Mouse (Mus musculus) limb, embryonic 12.5 days (tissue): Measurements from ENCODE around the gene Olfr509. TPM values are rescaled to one million over a fixed set of nuclear protein-coding genes. Genes with fewer than 3 reads are reported as not detected.
"Not testable (repeated sequence)": the region's sequence is repeated elsewhere in the genome, so short reads cannot be mapped to it uniquely, and the experiment has no call there.

Source experiments
- ATAC-seq: fragments of 200-750 bp; cut with Nextera tagmentation; 2 replicates; pipeline ENCODE4 v1.8.0; 2017; ENCODE audit warnings: low read depth, moderate TSS enrichment; ENCODE audit not compliant: insufficient number of reproducible peaks, insufficient read depth, low FRiP score, low TSS enrichment
- H3K27ac ChIP-seq: fragments of 300-500 bp; sonication (generic); 2 replicates; pipeline ENCODE4 v1.5.1; 2016; ENCODE audit warnings: mild to moderate bottlenecking, moderate library complexity
- H3K27me3 ChIP-seq: fragments of 300-500 bp; sonication (generic); 2 replicates; pipeline ENCODE4 v1.6.1; 2016; ENCODE audit warnings: mild to moderate bottlenecking, moderate library complexity
- H3K36me3 ChIP-seq: fragments of 300-500 bp; sonication (generic); 2 replicates; pipeline ENCODE4 v1.6.1; 2016; ENCODE audit warnings: mild to moderate bottlenecking, moderate library complexity
- H3K4me1 ChIP-seq: fragments of 300-500 bp; sonication (generic); replicated peaks from 2 replicates; pipeline ENCODE4 v1.6.1; 2016
- H3K4me2 ChIP-seq: fragments of 300-500 bp; sonication (generic); 2 replicates; pipeline ENCODE4 v1.6.1; 2016; ENCODE audit warnings: mild to moderate bottlenecking, moderate library complexity
- H3K4me3 ChIP-seq: fragments of 300-500 bp; sonication (generic); replicated peaks from 2 replicates; pipeline ENCODE4 v1.5.1; 2016; ENCODE audit warnings: mild to moderate bottlenecking
- H3K9ac ChIP-seq: fragments of 300-500 bp; sonication (generic); replicated peaks from 2 replicates; pipeline ENCODE4 v1.6.1; 2016; ENCODE audit warnings: mild to moderate bottlenecking, moderate library complexity
- H3K9me3 ChIP-seq: fragments of 300-500 bp; sonication (generic); 2 replicates; pipeline ENCODE4 v1.6.1; 2016; ENCODE audit warnings: mild to moderate bottlenecking, moderate library complexity
- whole genome bisulfite sequencing: fragments of 180-500 bp; shearing (Covaris S2); methylation state at CpG from one replicate; pipeline ENCODE4 v1.1.7; 2016; 5-methylcytosine and 5-hydroxymethylcytosine counted together
- polyA plus RNA-seq: library from polyadenylated mRNA; unstranded; fragments of >200 nt; fragmentation: Nextera tagmentation; extraction: Ambion mirVana; gene quantifications from 2 replicates; pipeline ENCODE4 v1.2.1, GENCODE M21; 2016

Gene Olfr509
- polyA plus RNA-seq: not detected in 2 replicates

DNA sequence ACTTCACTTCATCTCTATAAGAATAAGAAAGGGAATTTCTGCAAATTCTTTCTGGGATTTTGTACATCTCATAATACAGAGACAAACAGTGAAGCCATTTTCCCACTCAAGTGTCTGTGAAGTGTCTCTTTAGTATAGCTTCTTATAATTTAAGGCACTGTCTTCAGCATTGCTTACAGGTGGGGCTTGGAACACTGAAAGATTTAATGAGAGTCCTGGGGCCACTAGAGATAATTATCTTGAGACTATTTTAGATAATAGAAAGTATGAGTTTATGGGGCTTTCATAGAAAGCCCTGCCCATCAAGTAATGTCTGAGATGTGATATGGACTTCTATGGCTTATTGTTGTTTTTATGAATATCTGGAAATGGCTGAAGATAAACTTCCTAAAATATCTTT is at the start of gene Olfr509:
Olfr509 (minus strand) TSS at position 101 of the 400 bp plus-strand sequence.
- H3K4me2 ChIP-seq: no peak within 1 kb of the TSS
- no peak within 1 kb of the TSS for H3K27ac ChIP-seq
- no peak for ATAC-seq
- H3K4me1 ChIP-seq: no peaks in the 10 kb centered on the region
- H3K9ac ChIP-seq: no peak within 1 kb of the TSS
- no peaks in the 10 kb centered on the region for H3K27me3 ChIP-seq
- no peak within 1 kb of the TSS for H3K4me3 ChIP-seq
- H3K36me3 ChIP-seq: no peaks in the 10 kb centered on the region
- H3K9me3 ChIP-seq: peaks cover 3% of the 10 kb centered on the region; the same call in 1 of the 2 replicates

DNA sequence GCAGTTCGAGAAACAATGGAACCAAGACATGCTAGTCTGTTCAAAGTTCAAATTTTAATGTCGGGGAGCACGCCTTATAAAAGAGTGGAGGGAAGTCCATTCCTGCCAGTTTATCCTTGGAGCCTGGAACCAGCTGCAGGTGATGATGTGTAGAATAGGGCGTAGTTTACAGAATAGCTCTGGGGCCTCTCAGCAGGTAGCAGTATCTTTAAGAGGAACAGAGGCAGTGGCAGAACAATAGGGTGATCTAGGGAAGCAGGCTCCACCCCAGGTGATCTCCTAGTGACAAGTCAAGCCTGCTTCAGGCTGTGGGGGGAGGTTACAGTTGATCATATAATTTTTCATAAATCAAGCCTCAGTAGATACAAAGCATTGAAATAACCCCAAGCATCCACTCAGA is 27.2 kb upstream of the Olfr509 start:
- Histone ChIP-seq H3K27me3 (no peaks in the 10 kb centered on the region), H3K4me3 (no peak overlapping the region), H3K4me2 (no peak overlapping the region), H3K9ac (no peak overlapping the region), H3K9me3 (peaks cover 12% of the 10 kb centered on the region; the same call in 1 of the 2 replicates), H3K4me1 (no peaks in the 10 kb centered on the region), H3K27ac (no peak overlapping the region), H3K36me3 (no peaks in the 10 kb centered on the region)
- WGBS: 88% methylated on average over 4 of the region's 4 CpGs
- no peak for ATAC-seq

- H3K27me3 ChIP-seq: no peaks in the 10 kb centered on the region
- no peaks in the 10 kb centered on the region for H3K36me3 ChIP-seq
- no peak overlapping the region for H3K4me3 ChIP-seq
- no peak for ATAC-seq
- 59% methylated on average over 1 of the region's 1 CpGs for WGBS
- H3K9me3 ChIP-seq: peaks cover 7% of the 10 kb centered on the region; the same call in 1 of the 2 replicates
- no peak overlapping the region for H3K9ac ChIP-seq
- H3K4me1 ChIP-seq: no peaks in the 10 kb centered on the region
- H3K27ac ChIP-seq: no peak overlapping the region
- no peak overlapping the region for H3K4me2 ChIP-seq
These were observed 19.4 kb upstream of the Olfr509 start for GRCm38 (mm10) chr7:108671058-108671457.

DNA sequence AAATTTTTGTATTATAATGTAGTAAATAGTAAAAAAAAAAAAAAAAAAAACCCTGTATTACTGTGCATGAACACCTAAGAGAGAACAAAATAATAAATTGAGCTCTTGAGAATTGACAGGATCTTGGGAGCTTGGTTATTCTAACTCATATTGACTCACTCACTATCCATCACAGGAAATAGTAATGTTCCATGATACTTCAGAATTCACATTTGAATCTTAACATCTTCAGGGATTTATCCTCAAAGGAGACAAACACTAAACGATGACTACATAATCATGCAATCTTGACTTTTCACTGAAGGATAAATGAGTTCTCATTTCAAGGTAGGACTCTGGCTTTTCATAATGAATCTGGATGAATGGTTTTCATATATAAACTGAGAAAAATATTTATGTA is 14.4 kb upstream of the Olfr509 start, which contains the start of gene Olfr510:
Olfr510 (plus strand) TSS at position 301 of the 400 bp plus-strand sequence.
- no peak within 1 kb of the TSS for H3K4me2 ChIP-seq
- H3K9me3 ChIP-seq: no peaks in the 10 kb centered on the region
- H3K9ac ChIP-seq: no peak within 1 kb of the TSS
- no peak for ATAC-seq
- no peaks in the 10 kb centered on the region for H3K27me3 ChIP-seq
- no peaks in the 10 kb centered on the region for H3K36me3 ChIP-seq
- no peak within 1 kb of the TSS for H3K4me3 ChIP-seq
- WGBS: 90% methylated on average over 1 of the region's 1 CpGs
- H3K4me1 ChIP-seq: no peaks in the 10 kb centered on the region
- no peak within 1 kb of the TSS for H3K27ac ChIP-seq

DNA sequence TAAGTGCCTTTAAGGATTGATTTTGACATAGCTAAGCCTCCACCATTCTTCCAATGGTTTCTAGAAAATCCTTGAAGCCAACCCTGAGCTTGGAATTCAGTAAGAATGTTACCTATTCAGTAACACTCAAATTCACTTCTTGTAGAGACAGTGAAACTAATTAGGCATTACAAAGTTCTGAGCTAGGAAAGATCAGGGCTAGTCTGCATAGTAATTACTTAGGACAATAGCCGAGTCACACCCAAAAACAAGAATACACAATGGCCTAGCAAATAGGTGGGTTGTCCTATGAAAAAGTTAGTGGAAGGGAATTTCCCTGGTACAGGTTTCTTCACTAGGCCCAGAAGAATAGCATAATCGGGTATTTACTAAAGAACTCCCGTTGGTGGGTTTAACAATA is 10.7 kb upstream of the Olfr509 start:
- no peaks in the 10 kb centered on the region for H3K36me3 ChIP-seq
- H3K9me3 ChIP-seq: 0 out of 2 replicates have a peak, but pooled peaks cover under 1% of the 10 kb centered on the region
- no peak overlapping the region for H3K4me3 ChIP-seq
- 91% methylated on average over 3 of the region's 3 CpGs for WGBS
- no peak overlapping the region for H3K4me2 ChIP-seq
- H3K9ac ChIP-seq: no peak overlapping the region
- no peaks in the 10 kb centered on the region for H3K4me1 ChIP-seq
- H3K27me3 ChIP-seq: no peaks in the 10 kb centered on the region
- no peak overlapping the region for H3K27ac ChIP-seq
- ATAC-seq: no peak

- Histone ChIP-seq H3K9ac (no peak within 1 kb of the TSS), H3K36me3 (no peaks in the 10 kb centered on the region), H3K9me3 (no peaks in the 10 kb centered on the region), H3K4me3 (no peak within 1 kb of the TSS), H3K27me3 (no peaks in the 10 kb centered on the region), H3K4me2 (no peak within 1 kb of the TSS), H3K27ac (no peak within 1 kb of the TSS), H3K4me1 (no peaks in the 10 kb centered on the region)
- no peak for ATAC-seq
- WGBS: 78% methylated on average over 3 of the region's 3 CpGs
These were observed 22.0 kb downstream of the Olfr509 start, which contains the start of gene Olfr508 for GRCm38 (mm10) chr7:108629694-108630093. Gene Olfr508 (plus strand): TSS chr7:108629994.

DNA sequence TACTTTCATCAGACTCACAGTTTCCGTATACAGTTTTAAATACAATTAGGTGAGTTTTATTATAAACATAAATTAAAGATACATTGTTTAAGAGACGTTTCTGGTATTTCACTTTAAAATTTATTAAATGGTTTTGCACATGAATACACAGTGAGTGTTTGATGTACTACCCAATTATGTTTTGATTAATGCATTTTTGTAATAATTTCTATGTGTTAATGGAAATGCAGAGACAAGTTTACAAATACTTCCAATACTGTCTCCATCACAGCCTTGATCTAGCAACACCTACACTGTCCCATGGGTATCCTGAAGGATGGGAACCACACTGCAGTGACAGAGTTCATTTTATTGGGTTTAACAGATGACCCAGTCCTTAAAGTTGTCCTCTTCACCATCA is 30.2 kb downstream of the Olfr509 start, which contains the start of gene Olfr507:
Olfr507 (plus strand) TSS at position 301 of the 400 bp plus-strand sequence.
- H3K9ac ChIP-seq: no peak within 1 kb of the TSS
- no peak within 1 kb of the TSS for H3K4me3 ChIP-seq
- H3K4me1 ChIP-seq: no peaks in the 10 kb centered on the region
- H3K4me2 ChIP-seq: no peak within 1 kb of the TSS
- no peaks in the 10 kb centered on the region for H3K27me3 ChIP-seq
- WGBS: 80% methylated on average over 2 of the region's 2 CpGs
- no peak for ATAC-seq
- no peaks in the 10 kb centered on the region for H3K36me3 ChIP-seq
- no peak within 1 kb of the TSS for H3K27ac ChIP-seq
- no peaks in the 10 kb centered on the region for H3K9me3 ChIP-seq

DNA sequence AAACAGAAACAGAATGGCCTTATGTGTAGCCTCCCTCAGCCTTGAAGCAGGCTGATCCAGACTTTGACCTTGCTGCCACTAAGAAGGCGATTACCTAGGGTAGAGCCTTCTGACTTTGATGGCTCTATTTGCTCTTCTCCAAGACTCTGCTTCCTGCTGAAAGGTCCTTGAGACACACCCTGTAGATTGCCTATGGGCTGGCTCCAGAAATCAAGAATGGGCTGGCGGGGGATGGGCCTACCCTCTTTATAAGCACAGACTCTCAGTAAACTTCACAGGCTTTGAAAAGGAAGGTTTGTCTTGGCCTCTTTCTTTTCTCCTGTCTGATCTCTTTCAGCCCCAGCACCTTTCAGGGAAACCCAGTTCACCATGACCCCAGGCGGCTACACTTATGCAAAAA is 34.9 kb downstream of the Olfr509 start:
- ATAC-seq, H3K4me3 ChIP-seq, H3K27ac ChIP-seq, H3K4me1 ChIP-seq, H3K9me3 ChIP-seq, H3K9ac ChIP-seq, H3K4me2 ChIP-seq, H3K27me3 ChIP-seq, H3K36me3 ChIP-seq: not testable (repeated sequence)
- 54% methylated on average over 3 of the region's 3 CpGs for WGBS

- no peak overlapping the region for H3K4me2 ChIP-seq
- H3K4me3 ChIP-seq: no peak overlapping the region
- no peaks in the 10 kb centered on the region for H3K4me1 ChIP-seq
- no peak overlapping the region for H3K27ac ChIP-seq
- 89% methylated on average over 2 of the region's 2 CpGs for WGBS
- no peaks in the 10 kb centered on the region for H3K9me3 ChIP-seq
- no peaks in the 10 kb centered on the region for H3K27me3 ChIP-seq
- no peaks in the 10 kb centered on the region for H3K36me3 ChIP-seq
- ATAC-seq: no peak
- H3K9ac ChIP-seq: no peak overlapping the region
These were observed 37.6 kb downstream of the Olfr509 start for GRCm38 (mm10) chr7:108614110-108614509.

DNA sequence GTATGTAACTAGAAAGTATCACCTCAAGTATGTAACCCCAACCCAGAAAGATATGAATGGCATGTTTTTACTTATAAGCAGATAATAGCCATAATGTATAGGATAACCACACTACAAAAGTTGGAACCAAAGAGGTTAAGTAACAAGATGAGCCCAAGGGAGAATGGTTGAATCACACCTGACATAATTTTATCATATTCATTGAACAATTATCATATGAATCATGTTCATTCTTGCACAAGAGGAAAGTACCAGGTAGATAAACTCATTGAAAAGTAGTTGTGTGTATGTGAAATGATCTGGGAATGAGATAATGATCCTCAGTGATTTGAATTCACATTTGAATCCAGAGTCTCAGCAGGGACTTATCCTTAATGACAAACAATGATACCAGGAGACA is 41.2 kb downstream of the Olfr509 start, which contains the start of gene Olfr506:
Olfr506 (plus strand) TSS at position 301 of the 400 bp plus-strand sequence.
- no peaks in the 10 kb centered on the region for H3K27me3 ChIP-seq
- H3K36me3 ChIP-seq: no peaks in the 10 kb centered on the region
- H3K9me3 ChIP-seq: no peaks in the 10 kb centered on the region
- H3K27ac ChIP-seq: no peak within 1 kb of the TSS
- no peak within 1 kb of the TSS for H3K4me2 ChIP-seq
- no peaks in the 10 kb centered on the region for H3K4me1 ChIP-seq
- H3K9ac ChIP-seq: no peak within 1 kb of the TSS
- ATAC-seq: no peak
- H3K4me3 ChIP-seq: no peak within 1 kb of the TSS

- not testable (repeated sequence) for H3K27me3 ChIP-seq, H3K36me3 ChIP-seq, H3K4me2 ChIP-seq, H3K4me1 ChIP-seq, H3K9ac ChIP-seq, ATAC-seq, H3K9me3 ChIP-seq, H3K4me3 ChIP-seq, H3K27ac ChIP-seq
- WGBS: 85% methylated on average over 3 of the region's 3 CpGs
These were observed 49.8 kb downstream of the Olfr509 start for GRCm38 (mm10) chr7:108601916-108602315.
